Comparison of ENCODE assay signal across 17 mouse cellular contexts in the genomic region with DNA sequence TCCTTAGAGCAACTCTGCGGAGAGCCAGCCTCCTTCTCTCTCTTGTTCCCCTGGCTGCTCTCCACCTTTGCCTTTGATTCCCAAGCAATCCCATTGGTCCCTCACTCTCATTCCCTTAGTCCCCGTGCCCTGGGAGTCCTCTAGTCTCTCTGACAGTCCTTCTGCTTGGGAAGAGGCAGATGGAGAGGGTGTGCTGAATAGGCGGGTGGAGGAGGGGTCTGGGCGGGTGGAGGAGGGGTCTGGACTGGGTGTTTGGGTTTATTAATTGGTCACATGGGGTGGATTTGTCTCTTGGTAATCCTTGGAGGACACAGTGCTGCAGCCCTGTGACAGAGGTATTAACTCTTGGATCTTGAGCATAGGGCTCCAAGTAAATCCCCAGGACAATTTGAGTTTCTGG.
DNase-seq lines count a peak whose midpoint lies in the region; ATAC-seq and TF ChIP-seq lines count a peak whose summit lies in the region.
"Had no signal": no experiment of that assay in that cellular context is flagged by ENCODE, and none has a peak within 500 bp of the region (broad histone marks: within the 10 kb centered on the region; RNA-seq: fewer than 3 reads in every experiment).

No protein-coding gene starts in this region.

- H3K4me1 ChIP-seq in neural tube, embryonic 11.5 days (ENCODE audit: control insufficient read depth, insufficient read depth, low read length): no peaks in the 10 kb centered on the region
- peaks cover 27% of the 10 kb centered on the region for H3K4me1 ChIP-seq in forebrain, embryonic 13.5 days
- no peaks in the 10 kb centered on the region for H3K4me1 ChIP-seq in hindbrain, postnatal 0 days (ENCODE audit: insufficient read depth, low read length)
- H3K4me1 ChIP-seq: intestine, embryonic 15.5 days; limb, embryonic 15.5 days had no signal

- H3K27ac ChIP-seq in neural tube, embryonic 11.5 days (ENCODE audit: low read depth, low read length): no peak overlapping the region
- peak overlapping the region; percentile 31; the same call in 1 of the 2 replicates for H3K27ac ChIP-seq in forebrain, embryonic 13.5 days
- H3K27ac ChIP-seq in hindbrain, postnatal 0 days: no peak overlapping the region
- H3K27ac ChIP-seq: heart, embryonic 10.5 days; intestine, embryonic 15.5 days; limb, embryonic 15.5 days had no signal

- H3K4me2 ChIP-seq in neural tube, embryonic 11.5 days (ENCODE audit: low read depth): no peak overlapping the region
- H3K4me2 ChIP-seq in forebrain, embryonic 13.5 days: no peak overlapping the region
- no peak overlapping the region for H3K4me2 ChIP-seq in hindbrain, postnatal 0 days (ENCODE audit: low read depth, low read length)
- H3K4me2 ChIP-seq: intestine, embryonic 15.5 days; limb, embryonic 15.5 days had no signal

- 50% methylated on average over 4 of the region's 4 CpGs for WGBS in neural tube, embryonic 11.5 days
- 10% methylated on average over 4 of the region's 4 CpGs for WGBS in forebrain, embryonic 13.5 days
- WGBS in hindbrain, postnatal 0 days: 32% methylated on average over 4 of the region's 4 CpGs

- DNase-seq in neural tube, embryonic 11.5 days (ENCODE audit: low spot score): no peak
- DNase-seq in neural tube, embryonic 10.5 days (ENCODE audit: extremely low spot score, low spot score): no peak
- peak; percentile 1 for DNase-seq in hindbrain, postnatal 0 days (ENCODE audit: low spot score)
- DNase-seq in MN1 (ENCODE audit: low spot score): no peak
- DNase-seq in gastrocnemius, postnatal 25 days: no peak
- no peak for DNase-seq in layer of hippocampus, adult 9-10 months (ENCODE audit: low spot score)
- DNase-seq: adrenal gland, adult 8-10 months; cerebellum, adult 8-10 months; heart, postnatal 14 days; liver, postnatal 0 days; right cerebral cortex, postnatal 14 days; thymus, postnatal 25 days had no signal

- H3K27me3 ChIP-seq in neural tube, embryonic 11.5 days (ENCODE audit: control insufficient read depth, insufficient read depth, low read length): no peaks in the 10 kb centered on the region
- H3K27me3 ChIP-seq in forebrain, embryonic 13.5 days: no peaks in the 10 kb centered on the region
- no peaks in the 10 kb centered on the region for H3K27me3 ChIP-seq in hindbrain, postnatal 0 days (ENCODE audit: insufficient read depth, low read length)
- H3K27me3 ChIP-seq: intestine, embryonic 15.5 days; limb, embryonic 15.5 days had no signal

- ATAC-seq in neural tube, embryonic 11.5 days (ENCODE audit: insufficient read depth, low FRiP score, low TSS enrichment): peak; percentile 45
- ATAC-seq in forebrain, embryonic 13.5 days: peak; percentile 80
- ATAC-seq in hindbrain, postnatal 0 days: peak; percentile 59; the same call in 1 of the 2 replicates
- ATAC-seq: intestine, embryonic 15.5 days; liver, postnatal 0 days had no signal

- no peaks in the 10 kb centered on the region for H3K36me3 ChIP-seq in neural tube, embryonic 11.5 days (ENCODE audit: control insufficient read depth, insufficient read depth, low read length)
- no peaks in the 10 kb centered on the region for H3K36me3 ChIP-seq in forebrain, embryonic 13.5 days (ENCODE audit: poor library complexity, severe bottlenecking)
- no peaks in the 10 kb centered on the region for H3K36me3 ChIP-seq in hindbrain, postnatal 0 days (ENCODE audit: insufficient read depth, low read length)
- H3K36me3 ChIP-seq: heart, embryonic 10.5 days; intestine, embryonic 15.5 days; limb, embryonic 15.5 days had no signal

- no peaks in the 10 kb centered on the region for H3K9me3 ChIP-seq in neural tube, embryonic 11.5 days (ENCODE audit: control insufficient read depth, low read length)
- H3K9me3 ChIP-seq in forebrain, embryonic 13.5 days (replicated peaks): no peaks in the 10 kb centered on the region
- H3K9me3 ChIP-seq in hindbrain, postnatal 0 days (ENCODE audit: low read length): no peaks in the 10 kb centered on the region
- H3K9me3 ChIP-seq: heart, embryonic 10.5 days; intestine, embryonic 15.5 days; limb, embryonic 15.5 days had no signal

- no peak for TF ChIP-seq CTCF in hindbrain, postnatal 0 days (IDR thresholded peaks at IDR 0.05; ENCODE audit: low read depth)

- no peak overlapping the region for H3K4me3 ChIP-seq in neural tube, embryonic 11.5 days (ENCODE audit: low read depth, low read length)
- H3K4me3 ChIP-seq in forebrain, embryonic 13.5 days: no peak overlapping the region
- H3K4me3 ChIP-seq in hindbrain, postnatal 0 days (ENCODE audit: low read length): no peak overlapping the region
- H3K4me3 ChIP-seq: erythroblast, embryonic 14.5 days; heart, embryonic 10.5 days; intestine, embryonic 15.5 days; limb, embryonic 15.5 days had no signal

- no peak overlapping the region for H3K9ac ChIP-seq in neural tube, embryonic 11.5 days (ENCODE audit: low read length)
- H3K9ac ChIP-seq in forebrain, embryonic 13.5 days: no peak overlapping the region
- H3K9ac ChIP-seq in hindbrain, postnatal 0 days (replicated peaks; ENCODE audit: low read length): no peak overlapping the region
- H3K9ac ChIP-seq: intestine, embryonic 15.5 days; limb, embryonic 15.5 days; liver, postnatal 0 days had no signal
